Mouse (Mus musculus) heart, embryonic 12.5 days (tissue): ENCODE measurements around the gene Itgb1bp1. TPM values are rescaled to one million over a fixed set of nuclear protein-coding genes. Genes with fewer than 3 reads are reported as not detected.

Experiments
- ATAC-seq: fragments of 200-750 bp; cut with Nextera tagmentation; 2 replicates; pipeline ENCODE4 v1.8.0; 2017; ENCODE audit warnings: moderate TSS enrichment, moderate library complexity; ENCODE audit not compliant: insufficient number of reproducible peaks, low FRiP score
- H3K27ac ChIP-seq: fragments of 300-500 bp; sonication (generic); 2 replicates; pipeline ENCODE4 v1.5.1; 2016; ENCODE audit warnings: mild to moderate bottlenecking, moderate library complexity; ENCODE audit not compliant: poor library complexity, severe bottlenecking
- H3K27me3 ChIP-seq: fragments of 300-500 bp; sonication (generic); replicated peaks from 2 replicates; pipeline ENCODE4 v1.6.1; 2016; ENCODE audit warnings: mild to moderate bottlenecking, moderate library complexity
- H3K36me3 ChIP-seq: fragments of 300-500 bp; sonication (generic); 2 replicates; pipeline ENCODE4 v1.6.1; 2016; ENCODE audit warnings: mild to moderate bottlenecking, moderate library complexity
- H3K4me1 ChIP-seq: fragments of 300-500 bp; sonication (generic); replicated peaks from 2 replicates; pipeline ENCODE4 v1.6.1; 2016; ENCODE audit warnings: mild to moderate bottlenecking
- H3K4me2 ChIP-seq: fragments of 300-500 bp; sonication (generic); 2 replicates; pipeline ENCODE4 v1.6.1; 2016; ENCODE audit warnings: mild to moderate bottlenecking, moderate library complexity
- H3K4me3 ChIP-seq: fragments of 300-500 bp; sonication (generic); 2 replicates; pipeline ENCODE4 v1.5.1; 2016; ENCODE audit warnings: mild to moderate bottlenecking
- H3K9ac ChIP-seq: fragments of 300-500 bp; sonication (generic); 2 replicates; pipeline ENCODE4 v1.6.1; 2016; ENCODE audit warnings: mild to moderate bottlenecking, moderate library complexity
- H3K9me3 ChIP-seq: fragments of 300-500 bp; sonication (generic); replicated peaks from 2 replicates; pipeline ENCODE4 v1.6.1; 2016; ENCODE audit warnings: mild to moderate bottlenecking, moderate library complexity
- WGBS: fragments of 180-500 bp; shearing (Covaris S2); methylation state at CpG from one replicate; pipeline ENCODE4 v1.1.7; 2016; 5-methylcytosine and 5-hydroxymethylcytosine counted together
- polyA plus RNA-seq: library from polyadenylated mRNA; unstranded; fragments of >200 nt; fragmentation: Nextera tagmentation; extraction: Ambion mirVana; gene quantifications from 2 replicates; pipeline ENCODE4 v1.2.1, GENCODE M21; 2016

Itgb1bp1 gene
- polyA plus RNA-seq, 1 experiment from 2014 or later = 31.9 TPM

- Histone ChIP-seq H3K9me3 (no peaks in the 10 kb centered on the region), H3K27ac (no peak overlapping the region), H3K4me1 (no peaks in the 10 kb centered on the region), H3K27me3 (no peaks in the 10 kb centered on the region), H3K36me3 (peaks cover 46% of the 10 kb centered on the region), H3K9ac (no peak overlapping the region), H3K4me3 (no peak overlapping the region), H3K4me2 (no peak overlapping the region)
- 80% methylated on average over 8 of the region's 8 CpGs for WGBS
- no peak for ATAC-seq
These were observed 71.4 kb downstream of the Itgb1bp1 start for GRCm38 (mm10) chr12:21214551-21215165.

- Histone ChIP-seq H3K9me3 (no peaks in the 10 kb centered on the region), H3K27me3 (no peaks in the 10 kb centered on the region), H3K4me1 (no peaks in the 10 kb centered on the region), H3K36me3 (peaks cover 41% of the 10 kb centered on the region), H3K9ac (no peak overlapping the region), H3K4me2 (no peak overlapping the region), H3K4me3 (no peak overlapping the region), H3K27ac (no peak overlapping the region)
- no peak for ATAC-seq
- WGBS = 92% methylated on average over 17 of the region's 17 CpGs
These were observed 73.2 kb downstream of the Itgb1bp1 start for GRCm38 (mm10) chr12:21212876-21213275.

GRCm38 (mm10) chr12:21209273-21209672, 76.8 kb downstream of the Itgb1bp1 start:
- Histone ChIP-seq H3K27ac (no peak overlapping the region), H3K36me3 (peaks cover 42% of the 10 kb centered on the region), H3K4me2 (no peak overlapping the region), H3K9me3 (no peaks in the 10 kb centered on the region), H3K9ac (no peak overlapping the region), H3K27me3 (no peaks in the 10 kb centered on the region), H3K4me3 (no peak overlapping the region), H3K4me1 (peaks cover 27% of the 10 kb centered on the region)
- no peak for ATAC-seq
- 85% methylated on average over 10 of the region's 10 CpGs for WGBS

GRCm38 (mm10) chr12:21208172-21208795, 77.8 kb downstream of the Itgb1bp1 start:
- Histone ChIP-seq H3K4me3 (no peak overlapping the region), H3K4me2 (no peak overlapping the region), H3K27me3 (no peaks in the 10 kb centered on the region), H3K9ac (no peak overlapping the region), H3K36me3 (peaks cover 36% of the 10 kb centered on the region), H3K9me3 (no peaks in the 10 kb centered on the region), H3K4me1 (peaks cover 36% of the 10 kb centered on the region), H3K27ac (no peak overlapping the region)
- WGBS = 77% methylated on average over 11 of the region's 11 CpGs
- ATAC-seq = no peak

GRCm38 (mm10) chr12:21207422-21207821, 78.7 kb downstream of the Itgb1bp1 start:
- 76% methylated on average over 5 of the region's 5 CpGs for WGBS
- no peak overlapping the region for H3K4me3 ChIP-seq

GRCm38 (mm10) chr12:21205799-21206198, 80.3 kb downstream of the Itgb1bp1 start:
- Histone ChIP-seq H3K4me1 (peaks cover 54% of the 10 kb centered on the region), H3K4me2 (no peak overlapping the region), H3K4me3 (no peak overlapping the region), H3K36me3 (peaks cover 24% of the 10 kb centered on the region), H3K27me3 (no peaks in the 10 kb centered on the region), H3K9ac (no peak overlapping the region), H3K27ac (no peak overlapping the region), H3K9me3 (no peaks in the 10 kb centered on the region)
- WGBS = 73% methylated on average over 4 of the region's 4 CpGs
- no peak for ATAC-seq

More at GRCm38 (mm10) chr12:21207422-21207821, 78.7 kb downstream of the Itgb1bp1 start:
- Histone ChIP-seq H3K4me1 (peaks cover 42% of the 10 kb centered on the region), H3K9ac (no peak overlapping the region), H3K27me3 (no peaks in the 10 kb centered on the region), H3K27ac (no peak overlapping the region), H3K4me2 (no peak overlapping the region), H3K36me3 (peaks cover 28% of the 10 kb centered on the region), H3K9me3 (no peaks in the 10 kb centered on the region)
- ATAC-seq = no peak

GRCm38 (mm10) chr12:21204701-21205312, 81.3 kb downstream of the Itgb1bp1 start:
- Histone ChIP-seq H3K27me3 (no peaks in the 10 kb centered on the region), H3K9me3 (no peaks in the 10 kb centered on the region), H3K4me2 (no peak overlapping the region), H3K4me1 (peaks cover 54% of the 10 kb centered on the region), H3K27ac (peak overlapping the region; percentile 71), H3K4me3 (no peak overlapping the region), H3K9ac (no peak overlapping the region), H3K36me3 (peaks cover 29% of the 10 kb centered on the region)
- 35% methylated on average over 11 of the region's 11 CpGs for WGBS
- peak; percentile 69 for ATAC-seq

- 52% methylated on average over 10 of the region's 10 CpGs for WGBS
These were observed 84.4 kb downstream of the Itgb1bp1 start for GRCm38 (mm10) chr12:21201485-21202269.

GRCm38 (mm10) chr12:21200613-21201012, 85.5 kb downstream of the Itgb1bp1 start:
- peaks cover 51% of the 10 kb centered on the region for H3K4me1 ChIP-seq
- no peak overlapping the region for H3K4me3 ChIP-seq
- no peak overlapping the region for H3K4me2 ChIP-seq
- H3K27ac ChIP-seq = no peak overlapping the region
- H3K9me3 ChIP-seq = no peaks in the 10 kb centered on the region
- 92% methylated on average over 8 of the region's 8 CpGs for WGBS
- no peaks in the 10 kb centered on the region for H3K27me3 ChIP-seq
- no peak overlapping the region for H3K9ac ChIP-seq
- no peak for ATAC-seq
- H3K36me3 ChIP-seq = peaks cover 12% of the 10 kb centered on the region

More at GRCm38 (mm10) chr12:21201485-21202269, 84.4 kb downstream of the Itgb1bp1 start:
- H3K4me2 ChIP-seq = no peak overlapping the region
- no peak overlapping the region for H3K4me3 ChIP-seq
- no peak for ATAC-seq
- H3K4me1 ChIP-seq = peaks cover 61% of the 10 kb centered on the region
- no peak overlapping the region for H3K27ac ChIP-seq
- peaks cover 20% of the 10 kb centered on the region for H3K36me3 ChIP-seq
- H3K27me3 ChIP-seq = no peaks in the 10 kb centered on the region
- H3K9ac ChIP-seq = no peak overlapping the region
- no peaks in the 10 kb centered on the region for H3K9me3 ChIP-seq

GRCm38 (mm10) chr12:21196420-21196819, 89.7 kb downstream of the Itgb1bp1 start:
- Histone ChIP-seq H3K9me3 (no peaks in the 10 kb centered on the region), H3K27me3 (no peaks in the 10 kb centered on the region), H3K4me3 (no peak overlapping the region), H3K4me2 (no peak overlapping the region), H3K4me1 (peaks cover 27% of the 10 kb centered on the region), H3K9ac (no peak overlapping the region), H3K36me3 (peaks cover 12% of the 10 kb centered on the region), H3K27ac (no peak overlapping the region)
- no peak for ATAC-seq
- WGBS = 87% methylated on average over 4 of the region's 4 CpGs

- Histone ChIP-seq H3K27me3 (no peaks in the 10 kb centered on the region), H3K9ac (no peak overlapping the region), H3K27ac (no peak overlapping the region), H3K4me1 (peaks cover 23% of the 10 kb centered on the region), H3K4me2 (no peak overlapping the region), H3K9me3 (no peaks in the 10 kb centered on the region), H3K36me3 (peaks cover 9% of the 10 kb centered on the region), H3K4me3 (no peak overlapping the region)
- 88% methylated on average over 3 of the region's 3 CpGs for WGBS
- ATAC-seq = no peak
These were observed 90.6 kb downstream of the Itgb1bp1 start for GRCm38 (mm10) chr12:21195497-21195896.
